In the genomic region with DNA sequence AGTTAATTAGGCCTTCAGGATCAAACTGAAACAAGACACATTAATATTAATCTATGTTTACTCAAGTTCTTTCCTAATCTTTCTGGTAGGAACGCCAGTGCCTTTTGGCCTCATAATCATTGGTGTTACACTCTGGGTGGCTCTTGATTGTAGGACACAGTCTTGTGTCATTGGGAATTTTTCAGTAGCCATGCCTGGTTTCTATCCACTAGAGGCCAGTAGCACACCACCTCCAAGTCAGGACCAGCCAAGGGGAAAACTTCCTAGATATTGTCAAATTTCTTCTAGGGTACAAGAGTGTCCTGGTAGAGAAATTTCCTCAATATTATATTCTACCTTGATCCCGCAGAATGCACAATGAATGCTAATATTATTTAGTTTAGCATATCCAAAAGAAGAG, we compare ENCODE assay signal across 9 mouse cellular contexts.
DNase-seq lines count a peak whose midpoint lies in the region; ATAC-seq lines count a peak whose summit lies in the region.
"Had no signal": no experiment of that assay in that cellular context is flagged by ENCODE, and none has a peak within 500 bp of the region (broad histone marks: within the 10 kb centered on the region; RNA-seq: fewer than 3 reads in every experiment).

No protein-coding gene starts in this region.

- no peaks in the 10 kb centered on the region for H3K4me1 ChIP-seq in hindbrain, embryonic 14.5 days (replicated peaks; ENCODE audit: control insufficient read depth, insufficient read depth, low read length)

- H3K36me3 ChIP-seq in hindbrain, embryonic 14.5 days (replicated peaks; ENCODE audit: control insufficient read depth, insufficient read depth): no peaks in the 10 kb centered on the region

- no peak overlapping the region for H3K27ac ChIP-seq in hindbrain, embryonic 14.5 days

- no peak overlapping the region for H3K4me2 ChIP-seq in hindbrain, embryonic 14.5 days (replicated peaks)

- peak; percentile 46; the same call in 1 of the 2 replicates for ATAC-seq in hindbrain, embryonic 14.5 days (ENCODE audit: low FRiP score)

- WGBS in hindbrain, embryonic 14.5 days: 59% methylated on average over 2 of the region's 2 CpGs

- DNase-seq in right cerebral cortex, adult 2 months (ENCODE audit: low spot score in 2 of 2): peak; percentile 47 to 57
- no peak for DNase-seq in right cerebral cortex, postnatal 25 days
- peak; percentile 48 for DNase-seq in R1 (ENCODE audit: low read depth, low spot score)
- peak; percentile 47 to 67 for DNase-seq in cerebellum, postnatal 36 days
- DNase-seq in hindbrain, embryonic 14.5 days (ENCODE audit: low spot score): peak; percentile 78
- DNase-seq in left cerebral cortex, postnatal 25 days (ENCODE audit: low spot score in 2 of 2): peak; percentile 52 to 69
- peak; percentile 72 for DNase-seq in retina, embryonic 14.5 days (ENCODE audit: low spot score)
- no peak for DNase-seq in gastrocnemius, adult 18-20 months (ENCODE audit: low spot score)

- H3K4me3 ChIP-seq in hindbrain, embryonic 14.5 days (replicated peaks; ENCODE audit: low read length): no peak overlapping the region
- H3K4me3 ChIP-seq: erythroblast, embryonic 14.5 days had no signal

- H3K27me3 ChIP-seq in hindbrain, embryonic 14.5 days (ENCODE audit: control insufficient read depth, insufficient read depth, low read length): no peaks in the 10 kb centered on the region

- intact Hi-C loops in left cerebral cortex, postnatal 25 days (cut with DNase I): loop anchor here (2.0 to 5.0 kb wide), 3 partner anchors 145 to 345 kb away; no protein-coding TSS in a partner anchor

- no peaks in the 10 kb centered on the region for H3K9me3 ChIP-seq in hindbrain, embryonic 14.5 days (ENCODE audit: control insufficient read depth, low read length)

- H3K9ac ChIP-seq in hindbrain, embryonic 14.5 days: no peak overlapping the region

Comparison
In these comparisons a context has a peak if more than half of its experiments do, and no peak if none do; other contexts are left out.
1. DNase-seq: peak in right cerebral cortex, adult 2 months (2 of 2), R1 (single experiment), cerebellum, postnatal 36 days (2 of 2), hindbrain, embryonic 14.5 days (single experiment), left cerebral cortex, postnatal 25 days (2 of 2) and retina, embryonic 14.5 days (single experiment); none in right cerebral cortex, postnatal 25 days (single experiment) and gastrocnemius, adult 18-20 months (single experiment).